Mouse (Mus musculus): ENCODE data around the gene Rrm2. TPM values are rescaled to one million over a fixed set of nuclear protein-coding genes. Genes with fewer than 3 reads are reported as not detected.
"Not testable (repeated sequence)": the region's sequence is repeated elsewhere in the genome, so short reads cannot be mapped to it uniquely, and the experiment has no call there.

The Rrm2 gene
- polyA plus RNA-seq, 1 experiment, result 11.2 TPM

DNA sequence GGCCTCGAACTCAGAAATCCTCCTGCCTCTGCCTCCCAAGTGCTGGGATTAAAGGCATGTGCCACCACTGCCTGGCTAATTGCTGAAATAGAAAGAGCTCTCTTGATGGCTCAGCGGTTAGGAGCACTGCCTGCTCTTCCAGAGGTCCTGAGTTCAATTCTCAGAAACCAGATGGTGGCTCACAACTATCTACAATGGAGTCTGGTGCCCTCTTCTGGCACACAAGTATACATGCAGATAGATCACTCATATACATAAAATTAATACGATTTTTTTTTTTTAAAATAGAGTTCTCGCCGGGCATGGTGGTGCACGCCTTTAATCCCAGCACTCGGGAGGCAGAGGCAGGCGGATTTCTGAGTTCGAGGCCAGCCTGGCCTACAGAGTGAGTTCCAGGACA lies 6.4 kb upstream of the Rrm2 start:
- DNase-seq (ENCODE audit: low read depth, low spot score), result not testable (repeated sequence)
- WGBS, result 88% methylated on average over 9 of the region's 9 CpGs

DNA sequence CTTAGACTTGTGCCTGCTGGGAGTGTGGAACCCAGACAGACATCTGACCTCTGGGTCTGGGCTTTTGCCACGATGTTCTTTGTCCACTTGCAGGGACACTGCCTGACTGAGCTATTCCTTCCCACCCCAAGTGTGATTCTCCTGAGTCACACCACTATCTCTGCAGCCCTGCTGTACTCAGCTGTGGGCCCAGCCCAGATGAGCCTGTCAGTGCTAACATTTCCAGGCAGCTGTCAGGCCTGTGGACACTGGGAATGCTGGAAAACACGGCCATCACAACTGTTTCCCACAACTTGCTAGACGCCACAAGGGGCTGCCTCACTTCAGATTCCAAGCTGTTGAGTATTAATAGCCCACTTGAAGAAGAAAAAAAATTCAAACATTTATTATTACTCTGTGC lies 5.0 kb upstream of the Rrm2 start:
- no peak for DNase-seq (ENCODE audit: low read depth, low spot score)
- 82% methylated on average over 3 of the region's 3 CpGs for WGBS

GRCm38 (mm10) chr12:24705502-24706263 lies 2.4 kb upstream of the Rrm2 start:
- no peak for DNase-seq (ENCODE audit: low read depth, low spot score)
- WGBS, result 55% methylated on average over 15 of the region's 15 CpGs

- WGBS, result 3% methylated on average over 27 of the region's 27 CpGs
- DNase-seq (ENCODE audit: low read depth, low spot score), result no peak
These were observed 1.1 kb upstream of the Rrm2 start for GRCm38 (mm10) chr12:24706764-24707479.

- DNase-seq (ENCODE audit: low read depth, low spot score), result no peak
These were observed 600 bp upstream of the Rrm2 start for GRCm38 (mm10) chr12:24707480-24707802.

DNA sequence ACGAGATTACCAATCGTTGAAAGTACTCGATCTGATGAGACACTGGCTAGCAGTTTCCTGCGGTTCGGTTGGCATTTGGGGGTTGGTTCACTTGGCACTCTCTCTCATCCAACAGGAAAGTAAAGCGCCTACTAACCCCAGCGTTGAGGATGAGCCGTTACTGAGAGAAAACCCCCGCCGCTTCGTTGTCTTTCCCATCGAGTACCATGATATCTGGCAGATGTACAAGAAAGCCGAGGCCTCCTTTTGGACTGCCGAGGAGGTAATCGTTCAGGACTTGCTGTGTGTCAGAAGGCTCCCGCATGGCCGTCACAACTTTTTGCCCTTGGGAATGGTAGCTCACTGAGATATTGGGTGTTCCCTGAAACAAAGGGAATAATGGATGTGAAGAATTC lies 780 bp downstream of the Rrm2 start:
- DNase-seq (ENCODE audit: low read depth, low spot score), result no peak
- under 1% methylated on average over 17 of the region's 17 CpGs for WGBS

More at GRCm38 (mm10) chr12:24707480-24707802, 600 bp upstream of the Rrm2 start:
- 2% methylated on average over 9 of the region's 9 CpGs for WGBS

GRCm38 (mm10) chr12:24709409-24709808 lies 1.4 kb downstream of the Rrm2 start:
- DNase-seq (ENCODE audit: low read depth, low spot score), result no peak
- 25% methylated on average over 6 of the region's 6 CpGs for WGBS

GRCm38 (mm10) chr12:24709831-24710508 lies 1.9 kb downstream of the Rrm2 start:
- 30% methylated on average over 5 of the region's 5 CpGs for WGBS
- no peak for DNase-seq (ENCODE audit: low read depth, low spot score)

DNA sequence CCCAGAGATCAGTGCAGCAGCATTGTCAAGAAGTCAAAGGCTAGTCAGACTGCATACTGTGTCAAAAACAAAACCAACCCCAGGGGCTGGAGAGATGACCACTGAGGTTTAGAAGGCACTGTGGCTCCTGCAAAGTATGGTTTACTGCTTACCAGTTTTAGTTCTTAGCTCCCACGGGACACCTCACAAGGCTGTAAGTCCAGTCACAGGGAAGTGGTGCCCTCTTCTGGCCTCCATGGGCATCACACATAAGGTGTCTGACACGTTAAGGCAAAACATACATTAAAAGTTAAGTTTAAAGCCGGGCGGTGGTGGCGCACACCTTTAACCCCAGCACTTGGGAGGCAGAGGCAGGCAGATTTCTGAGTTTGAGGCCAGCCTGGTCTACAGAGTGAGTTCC lies 2.6 kb downstream of the Rrm2 start:
- DNase-seq (ENCODE audit: low read depth, low spot score), result no peak
- 63% methylated on average over 5 of the region's 5 CpGs for WGBS

DNA sequence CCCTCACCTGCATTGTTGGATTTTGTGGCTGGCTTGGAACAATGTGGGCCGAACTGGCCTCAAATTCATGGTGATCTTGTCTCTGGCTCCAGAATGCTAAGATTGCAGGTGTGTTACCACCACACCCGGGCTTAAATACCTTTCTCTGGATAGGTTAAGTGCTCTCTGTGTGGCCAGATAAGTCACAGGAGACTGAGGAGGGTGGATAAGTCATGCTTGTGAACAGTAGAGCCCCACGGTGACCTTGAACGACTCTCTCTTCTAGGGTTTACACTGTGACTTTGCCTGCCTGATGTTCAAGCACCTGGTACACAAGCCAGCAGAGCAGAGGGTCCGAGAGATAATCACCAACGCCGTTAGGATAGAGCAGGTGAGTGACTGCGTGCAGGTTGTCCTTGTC lies 4.4 kb downstream of the Rrm2 start:
- no peak for DNase-seq (ENCODE audit: low read depth, low spot score)
- WGBS, result 75% methylated on average over 8 of the region's 8 CpGs

GRCm38 (mm10) chr12:24714579-24715255 lies 6.7 kb downstream of the Rrm2 start:
- 85% methylated on average over 5 of the region's 5 CpGs for WGBS

GRCm38 (mm10) chr12:24715268-24715896 lies 7.3 kb downstream of the Rrm2 start:
- 67% methylated on average over 2 of the region's 2 CpGs for WGBS
- DNase-seq (ENCODE audit: low read depth, low spot score), result no peak

More at GRCm38 (mm10) chr12:24714579-24715255, 6.7 kb downstream of the Rrm2 start:
- no peak for DNase-seq (ENCODE audit: low read depth, low spot score)

- WGBS, result 60% methylated on average over 4 of the region's 4 CpGs
- DNase-seq (ENCODE audit: low read depth, low spot score), result no peak
These were observed 8.8 kb downstream of the Rrm2 start for GRCm38 (mm10) chr12:24716721-24717301.

DNA sequence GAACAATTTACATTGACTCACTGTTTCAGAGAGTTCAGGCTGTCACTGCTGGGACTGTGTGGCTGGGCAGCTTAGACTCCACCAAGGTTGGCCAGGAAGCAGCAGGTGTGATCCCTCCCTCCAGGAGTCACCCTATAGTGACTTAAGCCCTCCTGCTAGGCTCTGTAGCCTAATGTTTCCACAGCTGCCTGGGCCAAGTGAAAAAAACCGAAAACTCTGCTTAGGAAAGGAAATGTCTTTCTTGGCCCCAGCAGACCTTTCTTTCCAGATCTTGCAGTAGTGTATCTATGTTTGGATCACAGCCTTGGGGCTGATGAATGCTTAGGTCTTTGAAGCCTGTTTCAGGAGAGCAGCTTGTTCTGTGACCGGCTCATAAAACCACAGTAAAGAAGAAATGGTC lies 15.4 kb downstream of the Rrm2 start:
- DNase-seq (ENCODE audit: low read depth, low spot score), result no peak
- 22% methylated on average over 2 of the region's 2 CpGs for WGBS

GRCm38 (mm10) chr12:24723859-24724258 lies 15.8 kb downstream of the Rrm2 start:
- 18% methylated on average over 4 of the region's 4 CpGs for WGBS
- no peak for DNase-seq (ENCODE audit: low read depth, low spot score)

DNA sequence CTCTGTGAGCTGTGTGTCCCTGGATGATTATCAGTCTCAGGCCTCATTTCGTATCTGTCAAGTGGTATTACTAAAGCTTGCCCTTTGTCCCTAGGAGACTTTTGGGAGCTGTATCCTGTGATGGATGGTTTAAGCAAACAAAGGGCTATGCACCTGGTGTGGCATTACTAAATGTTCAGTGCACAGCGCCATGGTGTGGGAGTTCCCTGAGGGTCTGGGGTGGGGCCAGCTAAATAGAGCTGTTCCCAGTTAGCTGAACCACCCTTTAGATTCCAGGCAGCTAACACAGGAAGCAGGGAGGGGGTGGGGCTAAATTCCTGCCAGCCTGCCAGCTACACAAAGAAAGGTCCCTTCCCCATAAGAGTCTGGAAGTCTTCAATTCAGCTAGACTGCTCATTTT lies 16.3 kb downstream of the Rrm2 start:
- DNase-seq (ENCODE audit: low read depth, low spot score), result no peak
- 14% methylated on average over 2 of the region's 2 CpGs for WGBS

DNA sequence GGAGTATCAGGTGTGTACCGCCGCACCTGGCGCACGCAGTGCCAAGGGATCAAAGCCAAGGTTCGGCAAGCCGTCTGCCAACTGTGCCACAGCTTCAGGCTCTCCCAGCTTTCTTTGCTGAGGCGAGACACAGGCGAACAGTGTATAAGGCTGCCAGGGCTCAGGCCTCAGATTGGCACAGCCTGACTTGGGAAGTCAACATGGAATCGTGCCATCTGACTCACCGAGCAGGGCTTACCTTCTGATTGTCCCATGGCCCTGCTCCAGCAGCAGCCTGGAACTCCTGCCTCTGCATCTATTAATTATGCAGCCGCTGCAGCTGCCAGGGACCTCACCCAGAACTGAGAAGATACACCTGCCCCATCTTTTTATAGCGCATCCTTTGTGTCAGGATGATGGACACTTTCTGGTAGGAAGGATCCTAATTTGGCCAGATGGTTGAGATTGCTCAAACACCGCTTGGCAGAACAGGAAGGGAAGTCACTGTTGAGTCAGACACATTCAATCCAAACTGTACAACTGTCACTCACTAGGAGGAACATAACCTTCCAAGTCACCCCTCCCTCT lies 26.9 kb downstream of the Rrm2 start:
- WGBS, result 22% methylated on average over 13 of the region's 13 CpGs

GRCm38 (mm10) chr12:24736956-24737355 lies 28.9 kb downstream of the Rrm2 start:
- DNase-seq (ENCODE audit: low read depth, low spot score), result no peak
- 88% methylated on average over 2 of the region's 2 CpGs for WGBS

More for the DNA sequence above, 26.9 kb downstream of the Rrm2 start:
- peak; percentile 53 for DNase-seq (ENCODE audit: low read depth, low spot score)

DNA sequence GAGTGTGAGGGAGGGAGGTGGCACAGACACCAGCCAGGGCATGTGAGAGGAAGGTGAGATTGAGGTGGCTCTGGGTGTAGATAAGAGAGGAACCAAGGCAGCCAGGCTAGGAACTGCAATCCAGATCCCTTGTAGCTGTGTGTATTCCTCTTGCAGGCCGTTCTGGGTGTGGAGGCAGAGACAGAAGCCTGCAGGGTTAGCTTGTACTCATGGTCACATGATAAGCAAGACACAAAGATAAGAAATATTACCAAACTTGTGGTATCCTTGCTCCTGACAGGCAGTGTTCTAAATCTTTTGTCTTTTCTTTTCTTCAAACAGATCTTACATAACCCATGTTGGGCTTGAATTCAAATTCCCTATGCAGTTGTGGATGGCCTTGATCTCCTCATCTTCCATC lies 31.9 kb downstream of the Rrm2 start:
- WGBS, result 77% methylated on average over 1 of the region's 1 CpGs

More for the DNA sequence above, 31.9 kb downstream of the Rrm2 start:
- DNase-seq (ENCODE audit: low read depth, low spot score), result no peak

All from large intestine, adult 2 months (tissue).